Mouse (Mus musculus): ENCODE measurements around the gene Cage1. TPM values are rescaled to one million over a fixed set of nuclear protein-coding genes. Genes with fewer than 3 reads are reported as not detected.

The Cage1 gene
- polyA plus RNA-seq, 1 experiment from 2014 or later = 1.3 TPM

GRCm38 (mm10) chr13:38062678-38063077 is 25.8 kb upstream of the Cage1 start:
- ATAC-seq (ENCODE audit: insufficient number of reproducible peaks, insufficient read depth, low FRiP score, low TSS enrichment, low read depth) = no peak
- no peaks in the 10 kb centered on the region for H3K9me3 ChIP-seq
- no peak overlapping the region for H3K27ac ChIP-seq
- H3K4me3 ChIP-seq = no peak overlapping the region
- H3K9ac ChIP-seq = no peak overlapping the region
- WGBS = 81% methylated on average over 11 of the region's 11 CpGs
- no peaks in the 10 kb centered on the region for H3K4me1 ChIP-seq
- no peak overlapping the region for H3K4me2 ChIP-seq
- H3K27me3 ChIP-seq = no peaks in the 10 kb centered on the region
- H3K36me3 ChIP-seq = peaks cover 51% of the 10 kb centered on the region

GRCm38 (mm10) chr13:38049888-38050287 is 13.0 kb upstream of the Cage1 start:
- Histone ChIP-seq H3K4me1 (no peaks in the 10 kb centered on the region), H3K27ac (no peak overlapping the region), H3K4me2 (no peak overlapping the region), H3K9ac (no peak overlapping the region), H3K27me3 (no peaks in the 10 kb centered on the region), H3K9me3 (no peaks in the 10 kb centered on the region), H3K36me3 (peaks cover 96% of the 10 kb centered on the region), H3K4me3 (no peak overlapping the region)
- WGBS = 93% methylated on average over 3 of the region's 3 CpGs
- no peak for ATAC-seq (ENCODE audit: insufficient number of reproducible peaks, insufficient read depth, low FRiP score, low TSS enrichment, low read depth)

- H3K4me2 ChIP-seq = peak overlapping the region; percentile 95
- no peak for ATAC-seq (ENCODE audit: insufficient number of reproducible peaks, insufficient read depth, low FRiP score, low TSS enrichment, low read depth)
- 51% methylated on average over 12 of the region's 12 CpGs for WGBS
- H3K4me1 ChIP-seq = peaks cover 15% of the 10 kb centered on the region
- H3K36me3 ChIP-seq = peaks cover 33% of the 10 kb centered on the region
- peak overlapping the region; percentile 80 for H3K4me3 ChIP-seq
- no peaks in the 10 kb centered on the region for H3K27me3 ChIP-seq
- no peak overlapping the region for H3K27ac ChIP-seq
- H3K9me3 ChIP-seq = no peaks in the 10 kb centered on the region
- peak overlapping the region; percentile 90 for H3K9ac ChIP-seq
Measured at GRCm38 (mm10) chr13:38037811-38038210, 942 bp upstream of the Cage1 start.

GRCm38 (mm10) chr13:38036343-38037043 is 376 bp downstream of the Cage1 start, which contains the start of gene Riok1:
TSS of gene Riok1 (plus strand) at chr13:38036995.
- 0 out of 2 replicates have a peak, but pooled peaks have one; percentile 27 for ATAC-seq (ENCODE audit: insufficient number of reproducible peaks, insufficient read depth, low FRiP score, low TSS enrichment, low read depth)
- Histone ChIP-seq H3K27me3 (no peaks in the 10 kb centered on the region), H3K4me1 (peaks cover 15% of the 10 kb centered on the region), H3K27ac (peak within 1 kb of the TSS; percentile 88), H3K36me3 (peaks cover 20% of the 10 kb centered on the region), H3K4me3 (peak within 1 kb of the TSS; percentile 80), H3K9me3 (no peaks in the 10 kb centered on the region), H3K9ac (peak within 1 kb of the TSS; percentile 90), H3K4me2 (peak within 1 kb of the TSS; percentile 95)
- 10% methylated on average over 37 of the region's 37 CpGs for WGBS

GRCm38 (mm10) chr13:38028407-38028806 is 8.5 kb downstream of the Cage1 start:
- WGBS = 84% methylated on average over 4 of the region's 4 CpGs
- no peak for ATAC-seq (ENCODE audit: insufficient number of reproducible peaks, insufficient read depth, low FRiP score, low TSS enrichment, low read depth)

GRCm38 (mm10) chr13:38027618-38028248 is 9.1 kb downstream of the Cage1 start:
- 60% methylated on average over 6 of the region's 6 CpGs for WGBS
- ATAC-seq (ENCODE audit: insufficient number of reproducible peaks, insufficient read depth, low FRiP score, low TSS enrichment, low read depth) = no peak
- H3K9me3 ChIP-seq = no peaks in the 10 kb centered on the region
- no peak overlapping the region for H3K4me3 ChIP-seq
- H3K4me2 ChIP-seq = no peak overlapping the region
- no peak overlapping the region for H3K27ac ChIP-seq
- H3K9ac ChIP-seq = no peak overlapping the region
- no peaks in the 10 kb centered on the region for H3K36me3 ChIP-seq
- H3K27me3 ChIP-seq = no peaks in the 10 kb centered on the region
- no peaks in the 10 kb centered on the region for H3K4me1 ChIP-seq

More at GRCm38 (mm10) chr13:38028407-38028806, 8.5 kb downstream of the Cage1 start:
- H3K9me3 ChIP-seq = no peaks in the 10 kb centered on the region
- no peaks in the 10 kb centered on the region for H3K4me1 ChIP-seq
- H3K9ac ChIP-seq = no peak overlapping the region
- H3K27ac ChIP-seq = no peak overlapping the region
- H3K36me3 ChIP-seq = no peaks in the 10 kb centered on the region
- no peak overlapping the region for H3K4me3 ChIP-seq
- no peaks in the 10 kb centered on the region for H3K27me3 ChIP-seq
- H3K4me2 ChIP-seq = no peak overlapping the region

- H3K4me2 ChIP-seq = no peak overlapping the region
- 33% methylated on average over 4 of the region's 4 CpGs for WGBS
- no peaks in the 10 kb centered on the region for H3K4me1 ChIP-seq
- no peaks in the 10 kb centered on the region for H3K27me3 ChIP-seq
- H3K36me3 ChIP-seq = no peaks in the 10 kb centered on the region
- H3K4me3 ChIP-seq = no peak overlapping the region
- no peak overlapping the region for H3K27ac ChIP-seq
- no peak for ATAC-seq (ENCODE audit: insufficient number of reproducible peaks, insufficient read depth, low FRiP score, low TSS enrichment, low read depth)
- H3K9ac ChIP-seq = no peak overlapping the region
- no peaks in the 10 kb centered on the region for H3K9me3 ChIP-seq
Measured at GRCm38 (mm10) chr13:38025874-38026273, 11.0 kb downstream of the Cage1 start.

- Histone ChIP-seq H3K27me3 (no peaks in the 10 kb centered on the region), H3K9me3 (peaks cover 4% of the 10 kb centered on the region; the same call in 1 of the 2 replicates), H3K4me2 (no peak overlapping the region), H3K27ac (no peak overlapping the region), H3K36me3 (no peaks in the 10 kb centered on the region), H3K4me1 (no peaks in the 10 kb centered on the region), H3K9ac (no peak overlapping the region), H3K4me3 (no peak overlapping the region)
- 69% methylated on average over 3 of the region's 3 CpGs for WGBS
- ATAC-seq (ENCODE audit: insufficient number of reproducible peaks, insufficient read depth, low FRiP score, low TSS enrichment, low read depth) = no peak
Measured at GRCm38 (mm10) chr13:38018791-38019190, 18.1 kb downstream of the Cage1 start.

- ATAC-seq (ENCODE audit: insufficient number of reproducible peaks, insufficient read depth, low FRiP score, low TSS enrichment, low read depth) = no peak
- Histone ChIP-seq H3K4me2 (no peak overlapping the region), H3K9ac (no peak overlapping the region), H3K4me3 (no peak overlapping the region), H3K27me3 (no peaks in the 10 kb centered on the region), H3K9me3 (peaks cover 4% of the 10 kb centered on the region; the same call in 1 of the 2 replicates), H3K4me1 (no peaks in the 10 kb centered on the region), H3K36me3 (no peaks in the 10 kb centered on the region), H3K27ac (no peak overlapping the region)
- 84% methylated on average over 4 of the region's 4 CpGs for WGBS
Measured at GRCm38 (mm10) chr13:38015591-38015990, 21.3 kb downstream of the Cage1 start.

GRCm38 (mm10) chr13:38012436-38012835 is 24.4 kb downstream of the Cage1 start:
- Histone ChIP-seq H3K27me3 (no peaks in the 10 kb centered on the region), H3K4me3 (no peak overlapping the region), H3K9ac (no peak overlapping the region), H3K4me1 (no peaks in the 10 kb centered on the region; the same call in 1 of the 2 replicates), H3K4me2 (no peak overlapping the region), H3K27ac (no peak overlapping the region), H3K9me3 (no peaks in the 10 kb centered on the region), H3K36me3 (no peaks in the 10 kb centered on the region)
- ATAC-seq (ENCODE audit: insufficient number of reproducible peaks, insufficient read depth, low FRiP score, low TSS enrichment, low read depth) = no peak
- 83% methylated on average over 5 of the region's 5 CpGs for WGBS

GRCm38 (mm10) chr13:38010444-38010910 is 26.4 kb downstream of the Cage1 start:
- no peak overlapping the region for H3K4me3 ChIP-seq
- 81% methylated on average over 5 of the region's 5 CpGs for WGBS
- no peak overlapping the region for H3K4me2 ChIP-seq
- no peaks in the 10 kb centered on the region for H3K27me3 ChIP-seq
- no peak for ATAC-seq (ENCODE audit: insufficient number of reproducible peaks, insufficient read depth, low FRiP score, low TSS enrichment, low read depth)
- H3K9ac ChIP-seq = no peak overlapping the region
- H3K9me3 ChIP-seq = no peaks in the 10 kb centered on the region
- no peak overlapping the region for H3K27ac ChIP-seq
- no peaks in the 10 kb centered on the region; the same call in 1 of the 2 replicates for H3K4me1 ChIP-seq
- H3K36me3 ChIP-seq = no peaks in the 10 kb centered on the region
